Mouse (Mus musculus) embryonic stem cell, embryonic (primary cell): ENCODE data around the gene Padi1.

Source experiments
- CTCF ChIA-PET, 4 experiments: fragments of 300-600 bp in 2 of 4; fragments of 350-600 bp in 2 of 4; sonication (Branson Sonifier 250); formaldehyde crosslinking; loops; one replicate each; lab custom pipeline; 2022; ENCODE audit warnings: inconsistent platforms in 2 of 4; lab: Charles Lee
- POLR2A ChIA-PET, 4 experiments: fragments of 300-600 bp in 2 of 4; fragments of 350-600 bp in 2 of 4; sonication (Branson Sonifier 250); formaldehyde crosslinking; loops; one replicate each; lab custom pipeline; 2022; ENCODE audit warnings: antibody characterized with exemption in 4 of 4, inconsistent platforms in 1 of 4; lab: Charles Lee

The Padi1 gene

GRCm38 (mm10) chr4:140785217-140785616 lies 60.4 kb downstream of the Padi1 start:
- CTCF ChIA-PET, result interaction anchor here (0.6 to 1.7 kb wide), 21 partner anchors 8 to 1662 kb away, joined by 3 to 13 read pairs (median 3); partner anchors contain the start of gene Padi4 (in 1 of the 4)
- POLR2A ChIA-PET, result interaction anchor here in 2 of 4 experiments (0.5 to 1.7 kb wide), 6 partner anchors 11 to 187 kb away, joined by 3 to 6 read pairs (median 3); no protein-coding TSS in a partner anchor

- ChIA-PET POLR2A (interaction anchor here in 1 of 4 experiments (0.5 to 1.5 kb wide), 3 partner anchors 36 to 187 kb away, joined by 3 to 4 read pairs (median 4); no protein-coding TSS in a partner anchor), CTCF (interaction anchor here (0.6 to 1.7 kb wide), 16 partner anchors 9 to 782 kb away, joined by 3 to 11 read pairs (median 4); partner anchors contain the start of gene Padi4 (in 1 of the 4))
Measured at GRCm38 (mm10) chr4:140784292-140784945, 61.2 kb downstream of the Padi1 start.

- ChIA-PET CTCF (no interaction called here), POLR2A (no interaction called here)
Measured at GRCm38 (mm10) chr4:140782821-140783220, 62.8 kb downstream of the Padi1 start.

GRCm38 (mm10) chr4:140780507-140780906 lies 65.1 kb downstream of the Padi1 start:
- POLR2A ChIA-PET, result interaction anchor here in 2 of 4 experiments (0.6 to 1.2 kb wide), 2 partner anchors 8 to 79 kb away, joined by 3 read pairs; no protein-coding TSS in a partner anchor
- CTCF ChIA-PET, result interaction anchor here (0.8 to 1.8 kb wide), 6 partner anchors 8 to 122 kb away, joined by 3 to 6 read pairs (median 4); no protein-coding TSS in a partner anchor

- ChIA-PET CTCF (interaction anchor here (0.6 to 1.8 kb wide), 12 partner anchors 8 to 1238 kb away, joined by 3 to 8 read pairs (median 4); no protein-coding TSS in a partner anchor), POLR2A (interaction anchor here in 2 of 4 experiments (0.6 to 1.2 kb wide), 2 partner anchors 9 to 79 kb away, joined by 3 read pairs; no protein-coding TSS in a partner anchor)
Measured at GRCm38 (mm10) chr4:140779803-140780397, 65.7 kb downstream of the Padi1 start.

GRCm38 (mm10) chr4:140776623-140777022 lies 69.0 kb downstream of the Padi1 start:
- ChIA-PET POLR2A (interaction anchor here in 1 of 4 experiments (0.7 kb wide), 1 partner anchor 263 kb away, joined by 3 read pairs; no protein-coding TSS in a partner anchor), CTCF (interaction anchor here in 1 of 4 experiments (0.7 kb wide), 1 partner anchor 259 kb away, joined by 4 read pairs; no protein-coding TSS in a partner anchor)

- CTCF ChIA-PET, result no interaction called here
- POLR2A ChIA-PET, result interaction anchor here in 3 of 4 experiments (0.6 to 0.7 kb wide), 3 partner anchors 126 to 683 kb away, joined by 3 to 5 read pairs (median 3); no protein-coding TSS in a partner anchor
Measured at GRCm38 (mm10) chr4:140775876-140776275, 69.7 kb downstream of the Padi1 start.

- POLR2A ChIA-PET, result interaction anchor here in 1 of 4 experiments (0.9 to 1.4 kb wide), 2 partner anchors 11 to 130 kb away, joined by 3 to 4 read pairs; no protein-coding TSS in a partner anchor
Measured at GRCm38 (mm10) chr4:140774893-140775292, 70.7 kb downstream of the Padi1 start.

GRCm38 (mm10) chr4:140774025-140774800 lies 71.4 kb downstream of the Padi1 start, which contains the start of gene Padi4:
Gene Padi4, minus strand, starts transcription at chr4:140774236.
- CTCF ChIA-PET, result interaction anchor here in 2 of 4 experiments (0.8 to 1.0 kb wide), 4 partner anchors 11 to 14 kb away, joined by 3 read pairs; no protein-coding TSS in a partner anchor

More at GRCm38 (mm10) chr4:140774893-140775292, 70.7 kb downstream of the Padi1 start:
- CTCF ChIA-PET, result interaction anchor here in 2 of 4 experiments (0.5 to 1.0 kb wide), 4 partner anchors 9 to 87 kb away, joined by 3 to 4 read pairs (median 3); no protein-coding TSS in a partner anchor

GRCm38 (mm10) chr4:140771091-140771490 lies 74.5 kb downstream of the Padi1 start:
- POLR2A ChIA-PET, result interaction anchor here in 3 of 4 experiments (0.6 to 1.9 kb wide), 13 partner anchors 15 to 486 kb away, joined by 3 to 6 read pairs (median 4); partner anchors contain the start of gene Rcc2 (in 1 of the 3)
- CTCF ChIA-PET, result interaction anchor here (0.6 to 1.7 kb wide), 8 partner anchors 8 to 366 kb away, joined by 3 to 8 read pairs (median 4); no protein-coding TSS in a partner anchor

More at GRCm38 (mm10) chr4:140774025-140774800, 71.4 kb downstream of the Padi1 start, which contains the start of gene Padi4:
- POLR2A ChIA-PET, result interaction anchor here in 2 of 4 experiments (0.7 to 1.4 kb wide), 4 partner anchors 9 to 136 kb away, joined by 3 to 4 read pairs (median 3); no protein-coding TSS in a partner anchor

- POLR2A ChIA-PET, result interaction anchor here (0.5 to 1.9 kb wide), 13 partner anchors 16 to 221 kb away, joined by 3 to 6 read pairs (median 4); partner anchors contain the start of gene Rcc2 (in 1 of the 4)
- CTCF ChIA-PET, result interaction anchor here (0.5 to 1.7 kb wide), 7 partner anchors 8 to 366 kb away, joined by 3 to 8 read pairs (median 4); no protein-coding TSS in a partner anchor
Measured at GRCm38 (mm10) chr4:140770433-140770832, 75.1 kb downstream of the Padi1 start.

- ChIA-PET POLR2A (interaction anchor here in 1 of 4 experiments (0.7 kb wide), 1 partner anchor 572 kb away, joined by 5 read pairs; no protein-coding TSS in a partner anchor), CTCF (interaction anchor here in 1 of 4 experiments (1.0 kb wide), 1 partner anchor 136 kb away, joined by 3 read pairs; no protein-coding TSS in a partner anchor)
Measured at GRCm38 (mm10) chr4:140768973-140769372, 76.6 kb downstream of the Padi1 start.

GRCm38 (mm10) chr4:140765936-140766335 lies 79.6 kb downstream of the Padi1 start:
- POLR2A ChIA-PET, result interaction anchor here in 2 of 4 experiments (0.6 to 1.6 kb wide), 2 partner anchors 11 to 182 kb away, joined by 3 to 5 read pairs; no protein-coding TSS in a partner anchor
- CTCF ChIA-PET, result interaction anchor here in 2 of 4 experiments (0.7 to 1.5 kb wide), 5 partner anchors 9 to 299 kb away, joined by 3 to 5 read pairs (median 3); no protein-coding TSS in a partner anchor

GRCm38 (mm10) chr4:140763158-140763557 lies 82.4 kb downstream of the Padi1 start:
- CTCF ChIA-PET, result interaction anchor here (0.6 to 2.2 kb wide), 47 partner anchors 8 to 499 kb away, joined by 3 to 11 read pairs (median 4); partner anchors contain the start of genes Atp13a2 (in 1 of the 4) and Padi4 (in 1 of the 4)
- POLR2A ChIA-PET, result interaction anchor here in 3 of 4 experiments (0.9 to 1.7 kb wide), 7 partner anchors 12 to 60 kb away, joined by 3 to 6 read pairs (median 4); partner anchors contain the start of gene Padi6 (in 1 of the 3)
